Mouse (Mus musculus) myocyte (in vitro differentiated cells): Measurements from ENCODE around the gene 0610040J01Rik.

Source experiments
- CEBPB ChIP-seq: IDR thresholded peaks from 2 replicates; pipeline ENCODE4 v1.6.1; 2011; ENCODE audit warnings: mild to moderate bottlenecking, moderate library complexity; ENCODE audit not compliant: poor library complexity, insufficient read depth, severe bottlenecking
- MAX ChIP-seq: IDR thresholded peaks from one replicate; pipeline ENCODE4 v1.6.1; 2011; ENCODE audit warnings: low read depth, mild to moderate bottlenecking, control low read depth
- MYOD1 ChIP-seq, 3 experiments: IDR thresholded peaks; one replicate each; pipeline ENCODE4 v1.6.1; 2011; ENCODE audit warnings: control low read depth in 2 of 3, low read depth in 2 of 3, mild to moderate bottlenecking in 2 of 3, moderate library complexity in 1 of 3; ENCODE audit not compliant: insufficient read length in 2 of 3, control insufficient read depth in 1 of 3
- POLR2A ChIP-seq: IDR thresholded peaks from one replicate; pipeline ENCODE4 v1.6.1; 2011; ENCODE audit warnings: low read depth, mild to moderate bottlenecking, control low read depth, moderate library complexity; ENCODE audit not compliant: insufficient read length
- POLR2AphosphoS2 ChIP-seq: IDR thresholded peaks from one replicate; pipeline ENCODE4 v1.6.1; 2011; ENCODE audit warnings: low read depth, control low read depth; ENCODE audit not compliant: insufficient read length
- TCF12 ChIP-seq: IDR thresholded peaks from one replicate; pipeline ENCODE4 v1.6.1; 2011; ENCODE audit warnings: mild to moderate bottlenecking, control low read depth; ENCODE audit not compliant: poor library complexity, insufficient read depth, severe bottlenecking
- TCF3 ChIP-seq: IDR thresholded peaks from one replicate; pipeline ENCODE4 v1.6.1; 2011; ENCODE audit warnings: low read depth, control low read depth; ENCODE audit not compliant: insufficient read length
- USF1 ChIP-seq: IDR thresholded peaks from one replicate; pipeline ENCODE4 v1.6.1; 2011; ENCODE audit warnings: low read depth, mild to moderate bottlenecking, control low read depth, moderate library complexity

- TF ChIP-seq TCF3: no peak
- TF ChIP-seq USF1: no peak
- TF ChIP-seq TCF12: no peak
- TF ChIP-seq POLR2A: no peak
- no peak for TF ChIP-seq CEBPB
- no peak for TF ChIP-seq POLR2AphosphoS2
- no peak for TF ChIP-seq MYOD1 (IDR thresholded peaks at IDR 0.05; ENCODE audit: control insufficient read depth in 1 of 3, insufficient read length in 2 of 3, low read depth in 2 of 3)
- no peak for TF ChIP-seq MAX
Observed at GRCm38 (mm10) chr5:63825881-63826280, 13.7 kb downstream of the 0610040J01Rik start.
